Mouse (Mus musculus) kidney, adult 8-10 months (tissue): ENCODE measurements around the gene 1700034I23Rik.
A peak's percentile ranks its signal among the peaks of the same experiment; 100 is the strongest.
"Not testable (repeated sequence)": the region's sequence is repeated elsewhere in the genome, so short reads cannot be mapped to it uniquely, and the experiment has no call there.

ENCODE experiments used
- DNase-seq, 2 experiments: peaks; one replicate each; pipeline ENCODE4 v3.0.0; 2022

Gene 1700034I23Rik

DNA sequence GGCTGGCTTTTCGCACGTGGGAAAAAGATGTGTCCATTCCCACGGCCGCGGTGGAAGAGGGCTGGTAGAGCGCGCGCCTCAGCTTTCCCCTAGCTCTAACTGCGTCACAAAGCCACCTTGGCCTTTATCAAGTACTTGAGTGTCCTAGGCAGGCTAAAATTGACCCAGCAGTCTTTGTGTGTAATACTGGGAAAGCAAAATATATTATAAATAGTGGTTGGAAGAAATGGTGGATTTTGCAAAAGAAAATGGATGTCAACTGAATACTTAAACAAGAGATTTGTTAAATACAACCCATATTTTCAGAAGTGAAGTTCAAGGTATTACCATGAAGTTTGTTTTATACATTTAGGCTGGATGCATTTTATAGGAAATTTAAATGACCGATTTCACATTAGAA lies at the start of gene 1700034I23Rik:
1700034I23Rik (minus strand) TSS at position 101 of the 400 bp plus-strand sequence.
- DNase-seq = not testable (repeated sequence)

DNA sequence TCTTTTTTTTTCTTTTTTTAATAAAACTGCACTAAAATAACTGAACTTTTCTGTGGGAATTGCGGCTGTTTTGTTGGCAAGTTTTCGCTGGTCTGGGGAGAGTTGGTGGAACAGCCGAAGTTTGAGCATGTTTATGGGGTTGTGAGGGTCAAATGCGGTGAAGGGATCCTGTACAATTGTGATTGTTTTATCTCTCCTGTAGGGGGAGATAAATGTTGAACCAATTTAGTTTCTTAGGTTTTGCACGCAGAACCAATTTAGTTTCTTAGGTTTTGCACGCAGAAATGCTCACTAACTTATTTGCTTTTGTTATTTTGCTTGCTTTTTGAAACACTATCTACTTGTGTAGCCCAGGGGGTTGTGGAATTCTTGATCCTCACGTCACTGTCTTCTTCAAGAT lies 49.0 kb upstream of the 1700034I23Rik start:
- peak in 1 of 2 experiments; percentile 6 for DNase-seq

GRCm38 (mm10) chr3:40950601-40951201 lies 48.4 kb upstream of the 1700034I23Rik start:
- DNase-seq = peak; percentile 77 to 78

DNA sequence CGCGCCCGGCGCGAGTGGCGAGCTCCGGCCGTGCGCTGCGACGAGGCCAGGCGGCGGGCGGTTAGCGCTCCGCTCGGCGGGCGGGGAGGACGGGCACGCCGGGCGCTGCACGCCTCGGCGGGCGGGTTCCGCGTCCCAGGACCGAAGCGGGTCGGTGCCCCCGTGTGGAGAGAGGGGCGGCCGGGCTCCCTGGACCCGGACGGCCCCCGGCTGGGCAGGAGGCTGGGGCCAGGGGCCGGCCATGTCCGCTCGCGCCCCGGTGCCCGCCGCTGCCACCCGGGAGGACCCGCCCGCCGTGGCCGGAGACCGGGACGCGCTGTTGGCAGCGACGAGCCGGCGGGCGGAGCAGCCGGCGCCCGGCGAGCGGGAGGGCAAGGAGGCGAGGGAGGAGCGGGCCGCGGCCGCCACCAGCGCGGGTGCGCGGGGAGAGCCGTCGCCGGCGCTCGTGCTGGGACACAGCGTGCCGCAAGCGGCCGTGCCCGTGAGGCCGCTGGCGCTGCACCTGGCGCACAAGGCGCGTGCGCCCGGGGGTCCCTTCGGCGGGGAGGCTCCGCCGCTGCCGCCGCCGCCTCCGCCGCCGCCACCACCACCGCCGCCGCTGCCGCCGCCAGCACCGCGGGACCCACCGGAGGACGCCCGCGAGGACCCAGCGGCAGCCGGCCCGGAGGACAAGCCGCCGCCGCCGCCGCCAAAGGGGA lies 47.7 kb upstream of the 1700034I23Rik start:
- DNase-seq = peak; percentile 28 to 35

DNA sequence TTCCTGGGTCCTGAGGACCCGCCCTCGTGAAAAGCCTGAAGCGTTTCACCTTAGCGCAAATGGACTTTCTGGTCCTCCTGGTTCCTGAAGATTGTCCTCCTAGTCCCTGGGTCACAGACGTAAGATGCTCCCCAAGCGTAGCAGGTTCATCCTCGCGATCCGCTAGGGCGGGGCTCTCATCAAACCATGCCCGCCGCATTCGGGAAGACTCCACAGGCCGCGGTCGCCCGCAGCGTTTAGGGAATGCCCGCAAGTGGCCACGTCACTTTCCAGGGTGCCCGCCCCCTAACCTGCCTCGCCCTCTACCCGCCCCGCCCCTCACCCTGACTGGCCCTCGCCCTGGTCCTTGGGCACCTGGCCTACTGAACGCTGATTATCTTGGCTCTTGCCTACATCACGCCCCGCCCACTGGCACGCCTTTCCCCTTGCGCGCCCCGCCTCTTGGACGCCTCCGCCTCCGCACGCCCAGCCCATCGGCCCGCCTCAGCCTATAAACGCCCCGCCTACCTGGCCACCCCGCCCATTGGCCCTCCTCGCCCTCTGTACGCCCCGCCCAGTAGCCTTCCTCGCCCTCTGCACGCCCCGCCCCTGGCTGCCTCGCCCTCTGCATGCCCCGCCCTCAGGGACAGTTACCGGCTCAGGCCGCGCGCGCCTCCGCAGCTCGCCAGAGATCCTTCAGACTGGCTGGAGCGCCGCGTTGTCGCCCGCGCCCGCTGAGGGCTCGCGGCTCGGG lies 47.0 kb upstream of the 1700034I23Rik start, which contains the start of gene Larp1b:
Larp1b (plus strand) TSS at position 659 of the 733 bp plus-strand sequence.
- DNase-seq = peak; percentile 99 to 100

DNA sequence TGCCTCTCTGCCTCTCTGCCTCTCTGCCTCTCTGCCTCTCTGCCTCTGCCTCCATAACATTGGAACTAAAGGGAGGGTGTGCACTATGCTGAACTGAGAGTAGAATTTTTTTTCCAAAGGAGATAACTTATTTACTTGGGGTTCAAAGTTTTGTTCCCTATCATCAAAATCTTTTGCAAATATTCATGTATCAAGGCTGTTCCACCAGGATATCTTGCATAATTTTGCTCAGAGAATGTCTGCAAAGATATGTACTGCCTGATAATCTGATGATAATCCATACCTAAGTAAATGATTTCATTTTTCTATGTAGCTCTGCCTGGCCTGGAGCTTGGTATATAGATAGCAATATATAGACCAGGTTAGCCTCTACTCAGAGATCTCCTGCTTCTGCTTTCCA lies 36.7 kb upstream of the 1700034I23Rik start:
- DNase-seq = no peak

DNA sequence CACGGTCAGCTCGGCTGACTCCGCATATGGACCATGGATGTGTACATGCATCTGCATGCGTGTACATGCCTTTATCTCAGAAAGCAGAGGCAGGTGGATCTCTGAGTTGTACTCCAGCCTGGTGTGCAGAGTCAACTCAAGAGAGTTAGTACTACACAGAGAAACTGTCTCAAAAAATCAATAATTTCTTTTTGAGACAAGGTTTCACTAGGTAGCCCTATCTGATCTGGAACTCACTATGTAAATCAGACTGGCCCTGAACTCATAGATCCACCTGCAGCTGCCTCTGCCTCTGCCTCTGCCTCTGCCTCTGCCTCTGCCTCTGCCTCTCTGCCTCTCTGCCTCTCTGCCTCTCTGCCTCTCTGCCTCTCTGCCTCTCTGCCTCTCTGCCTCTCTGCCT lies 36.2 kb upstream of the 1700034I23Rik start:
- DNase-seq = no peak

DNA sequence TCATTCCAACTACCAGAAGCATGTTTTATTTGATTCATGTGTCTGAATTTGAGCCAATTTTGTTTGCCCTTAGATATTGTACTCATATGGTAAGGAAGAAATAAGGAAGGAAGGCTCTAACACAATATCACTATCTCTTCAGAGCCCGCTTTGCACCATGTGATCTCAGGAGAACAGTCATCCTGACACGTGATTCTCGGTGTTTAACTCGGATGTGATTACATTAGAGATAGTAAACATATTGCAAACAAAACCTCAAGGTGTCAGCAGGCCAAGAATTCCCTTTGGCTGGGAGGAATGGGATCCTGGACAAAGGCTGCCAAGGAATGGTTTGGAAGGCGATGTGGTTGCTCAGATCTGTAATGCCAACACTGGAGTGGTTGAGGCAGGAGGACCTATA lies 35.8 kb upstream of the 1700034I23Rik start:
- DNase-seq = no peak

- DNase-seq = not testable (repeated sequence)
Observed at GRCm38 (mm10) chr3:40894336-40894735, 8.0 kb downstream of the 1700034I23Rik start.

- peak; percentile 99 to 100 for DNase-seq
Observed at GRCm38 (mm10) chr3:40893816-40894258, 8.5 kb downstream of the 1700034I23Rik start.

- not testable (repeated sequence) for DNase-seq
Observed at GRCm38 (mm10) chr3:40853123-40853738, 49.1 kb downstream of the 1700034I23Rik start.
